In genomic region chr1:33940364-33940928, GRCm38 (mm10) we compare ENCODE assay signal across 16 mouse cellular contexts. TPM values are rescaled to one million over a fixed set of nuclear protein-coding genes. Genes with fewer than 3 reads are reported as not detected.
"Had no signal": no experiment of that assay in that cellular context is flagged by ENCODE, and none has a peak within 500 bp of the region (broad histone marks: within the 10 kb centered on the region; RNA-seq: fewer than 3 reads in every experiment).

No protein-coding gene starts in this region.

- H3K27me3 ChIP-seq: kidney, embryonic 15.5 days; limb, embryonic 13.5 days; liver, embryonic 15.5 days; midbrain, embryonic 15.5 days; neural tube, embryonic 12.5 days; stomach, embryonic 15.5 days had no signal

- H3K9ac ChIP-seq: kidney, embryonic 15.5 days; limb, embryonic 13.5 days; liver, embryonic 15.5 days; lung, embryonic 14.5 days; midbrain, embryonic 15.5 days; neural tube, embryonic 12.5 days; stomach, embryonic 15.5 days had no signal

- H3K27ac ChIP-seq: kidney, embryonic 15.5 days; limb, embryonic 13.5 days; liver, embryonic 15.5 days; midbrain, embryonic 15.5 days; neural tube, embryonic 12.5 days; stomach, embryonic 15.5 days had no signal

- DNase-seq: kidney, postnatal 14 days; layer of hippocampus, adult 9-11 months; layer of hippocampus, postnatal 36 days; lung, embryonic 14.5 days; lung, postnatal 10 days; lung, postnatal 4 days; right cerebral cortex, postnatal 14 days; thymus, postnatal 36 days had no signal

- H3K36me3 ChIP-seq: kidney, embryonic 15.5 days; limb, embryonic 13.5 days; liver, embryonic 15.5 days; midbrain, embryonic 15.5 days; neural tube, embryonic 12.5 days; stomach, embryonic 15.5 days had no signal

- H3K9me3 ChIP-seq: kidney, embryonic 15.5 days; limb, embryonic 13.5 days; liver, embryonic 15.5 days; midbrain, embryonic 15.5 days; neural tube, embryonic 12.5 days; stomach, embryonic 15.5 days had no signal

- H3K4me1 ChIP-seq: limb, embryonic 13.5 days; liver, embryonic 15.5 days; midbrain, embryonic 15.5 days; neural tube, embryonic 12.5 days; stomach, embryonic 15.5 days had no signal

- H3K4me3 ChIP-seq: kidney, embryonic 15.5 days; limb, embryonic 13.5 days; liver, embryonic 15.5 days; midbrain, embryonic 15.5 days; neural tube, embryonic 12.5 days; stomach, embryonic 15.5 days had no signal

- ATAC-seq: midbrain, embryonic 15.5 days had no signal

- H3K4me2 ChIP-seq: kidney, embryonic 15.5 days; limb, embryonic 13.5 days; liver, embryonic 15.5 days; lung, embryonic 14.5 days; midbrain, embryonic 11.5 days; midbrain, embryonic 15.5 days; neural tube, embryonic 12.5 days; stomach, embryonic 15.5 days had no signal

RNA-seq across cellular contexts. Expression of gene Bend6, which starts 32.8 kb away (rescaled TPM):
- total RNA-seq: megakaryocyte, adult 5-6 weeks had no signal
